Mouse (Mus musculus) thymus, adult 2 months (tissue): ENCODE measurements at regions not wholly inside any gene's neighbourhood (a gene's known extent, or its start where the extent isn't known, plus 50 kb on each side); places are given as distances from the start of the nearest gene placed in this dataset.

Experiments used
- CTCF ChIP-seq: fragments of 200-500 bp; IDR thresholded peaks from 2 replicates; pipeline ENCODE4 v1.5.1; 2012; ENCODE audit warnings: mild to moderate bottlenecking, control low read depth, low read length, moderate library complexity, borderline replicate concordance; ENCODE audit not compliant: control insufficient read depth, poor library complexity, insufficient read depth; ENCODE audit errors: extremely low read depth
- POLR2A ChIP-seq: fragments of 200-500 bp; IDR thresholded peaks from 2 replicates; pipeline ENCODE4 v1.6.1; 2012; ENCODE audit warnings: mild to moderate bottlenecking, low read length, control low read depth, moderate library complexity; ENCODE audit not compliant: control insufficient read depth, poor library complexity, insufficient read depth; ENCODE audit errors: extremely low read depth

- TF ChIP-seq POLR2A (no peak), CTCF (no peak)
These were observed 274.6 kb downstream of the Ets1 start for GRCm38 (mm10) chr9:32910641-32911040.
